Mouse (Mus musculus): ENCODE results near the gene Drd5. TPM values are rescaled to one million over a fixed set of nuclear protein-coding genes. Genes with fewer than 3 reads are reported as not detected.

Gene Drd5
- polyA plus RNA-seq (2012; rRNA removed) = 0.04 and 0.12 TPM in 2 replicates
- 0.06 TPM in 1 of 2 replicates, not detected in the other for polyA plus RNA-seq (2014; fragmentation: Nextera tagmentation; extraction: Ambion mirVana)

- WGBS = 4% methylated on average over 45 of the region's 67 CpGs
- ATAC-seq (ENCODE audit: low FRiP score, low read depth) (no peak), DNase-seq (ENCODE audit: low spot score) (no peak)
Measured at GRCm38 (mm10) chr5:38318966-38319786, at the start of gene Drd5. Gene Drd5 (plus strand): TSS chr5:38319367.

GRCm38 (mm10) chr5:38270942-38271341 is 48.2 kb upstream of the Drd5 start:
- peaks cover 14% of the 10 kb centered on the region; the same call in 1 of the 2 replicates for H3K27me3 ChIP-seq (ENCODE audit: control insufficient read depth, insufficient read depth, low read length)
- H3K9ac ChIP-seq (ENCODE audit: low read depth, low read length, severe bottlenecking) = no peak overlapping the region
- ATAC-seq (ENCODE audit: low FRiP score, low read depth) (no peak), DNase-seq (ENCODE audit: low spot score) (no peak)
- H3K4me2 ChIP-seq (replicated peaks; ENCODE audit: low read depth, low read length, severe bottlenecking) = no peak overlapping the region
- H3K4me3 ChIP-seq (replicated peaks; ENCODE audit: low read length) = no peak overlapping the region
- H3K9me3 ChIP-seq (ENCODE audit: control insufficient read depth, low read length) = no peaks in the 10 kb centered on the region
- H3K36me3 ChIP-seq (ENCODE audit: control insufficient read depth, insufficient read depth, low read length) = peaks cover 46% of the 10 kb centered on the region
- no peak overlapping the region for H3K27ac ChIP-seq (replicated peaks; ENCODE audit: low read depth, low read length)
- TF ChIP-seq POLR2A (IDR thresholded peaks at IDR 0.05; ENCODE audit: borderline replicate concordance, extremely low read depth, insufficient read depth, insufficient read length) = no peak
- H3K4me1 ChIP-seq (ENCODE audit: control insufficient read depth, insufficient read depth, low read length) = no peaks in the 10 kb centered on the region
- WGBS = 93% methylated on average over 3 of the region's 3 CpGs

More at GRCm38 (mm10) chr5:38318966-38319786, at the start of gene Drd5:
- Histone ChIP-seq H3K9ac (ENCODE audit: low read depth, low read length, severe bottlenecking) (peak within 1 kb of the TSS; percentile 50), H3K27me3 (ENCODE audit: control insufficient read depth, insufficient read depth, low read length) (peaks cover 27% of the 10 kb centered on the region), H3K4me3 (replicated peaks; ENCODE audit: low read length) (peak within 1 kb of the TSS; percentile 40), H3K4me1 (ENCODE audit: control insufficient read depth, insufficient read depth, low read length) (peaks cover 4% of the 10 kb centered on the region; the same call in 1 of the 2 replicates), H3K27ac (replicated peaks; ENCODE audit: low read depth, low read length) (no peak within 1 kb of the TSS), H3K4me2 (replicated peaks; ENCODE audit: low read depth, low read length, severe bottlenecking) (peak within 1 kb of the TSS; percentile 71), H3K9me3 (ENCODE audit: control insufficient read depth, low read length) (no peaks in the 10 kb centered on the region), H3K36me3 (ENCODE audit: control insufficient read depth, insufficient read depth, low read length) (no peaks in the 10 kb centered on the region)
- TF ChIP-seq POLR2A (IDR thresholded peaks at IDR 0.05; ENCODE audit: borderline replicate concordance, extremely low read depth, insufficient read depth, insufficient read length) = no peak

GRCm38 (mm10) chr5:38273831-38274230 is 45.3 kb upstream of the Drd5 start:
- peaks cover 11% of the 10 kb centered on the region; the same call in 1 of the 2 replicates for H3K4me1 ChIP-seq (ENCODE audit: control insufficient read depth, insufficient read depth, low read length)
- H3K9ac ChIP-seq (ENCODE audit: low read depth, low read length, severe bottlenecking) = no peak overlapping the region
- no peak overlapping the region for H3K4me2 ChIP-seq (replicated peaks; ENCODE audit: low read depth, low read length, severe bottlenecking)
- H3K27ac ChIP-seq (replicated peaks; ENCODE audit: low read depth, low read length) = no peak overlapping the region
- H3K9me3 ChIP-seq (ENCODE audit: control insufficient read depth, low read length) = no peaks in the 10 kb centered on the region
- H3K4me3 ChIP-seq (replicated peaks; ENCODE audit: low read length) = no peak overlapping the region
- TF ChIP-seq POLR2A (IDR thresholded peaks at IDR 0.05; ENCODE audit: borderline replicate concordance, extremely low read depth, insufficient read depth, insufficient read length) = no peak
- ATAC-seq (ENCODE audit: low FRiP score, low read depth) = no peak
- H3K27me3 ChIP-seq (ENCODE audit: control insufficient read depth, insufficient read depth, low read length) = peaks cover 43% of the 10 kb centered on the region
- peaks cover 22% of the 10 kb centered on the region for H3K36me3 ChIP-seq (ENCODE audit: control insufficient read depth, insufficient read depth, low read length)
- DNase-seq (ENCODE audit: low spot score) = no peak
- 82% methylated on average over 4 of the region's 4 CpGs for WGBS

GRCm38 (mm10) chr5:38275771-38276170 is 43.4 kb upstream of the Drd5 start, which contains the start of gene Otop1:
Gene Otop1 (plus strand): TSS chr5:38275972.
- Histone ChIP-seq H3K36me3 (ENCODE audit: control insufficient read depth, insufficient read depth, low read length) (peaks cover 8% of the 10 kb centered on the region; the same call in 1 of the 2 replicates), H3K9me3 (ENCODE audit: control insufficient read depth, low read length) (no peaks in the 10 kb centered on the region), H3K9ac (ENCODE audit: low read depth, low read length, severe bottlenecking) (no peak within 1 kb of the TSS), H3K27me3 (ENCODE audit: control insufficient read depth, insufficient read depth, low read length) (peaks cover 48% of the 10 kb centered on the region), H3K27ac (replicated peaks; ENCODE audit: low read depth, low read length) (no peak within 1 kb of the TSS), H3K4me1 (ENCODE audit: control insufficient read depth, insufficient read depth, low read length) (peaks cover 11% of the 10 kb centered on the region; the same call in 1 of the 2 replicates), H3K4me2 (replicated peaks; ENCODE audit: low read depth, low read length, severe bottlenecking) (peak within 1 kb of the TSS; percentile 44), H3K4me3 (replicated peaks; ENCODE audit: low read length) (peak within 1 kb of the TSS; percentile 30)
- TF ChIP-seq POLR2A (IDR thresholded peaks at IDR 0.05; ENCODE audit: borderline replicate concordance, extremely low read depth, insufficient read depth, insufficient read length) = no peak
- ATAC-seq (ENCODE audit: low FRiP score, low read depth) (no peak), DNase-seq (ENCODE audit: low spot score) (no peak)
- 8% methylated on average over 4 of the region's 4 CpGs for WGBS

- WGBS = 3% methylated on average over 19 of the region's 19 CpGs
- Histone ChIP-seq H3K27me3 (ENCODE audit: control insufficient read depth, insufficient read depth, low read length) (peaks cover 48% of the 10 kb centered on the region), H3K4me2 (replicated peaks; ENCODE audit: low read depth, low read length, severe bottlenecking) (peak overlapping the region; percentile 34), H3K9ac (ENCODE audit: low read depth, low read length, severe bottlenecking) (no peak overlapping the region), H3K9me3 (ENCODE audit: control insufficient read depth, low read length) (no peaks in the 10 kb centered on the region), H3K36me3 (ENCODE audit: control insufficient read depth, insufficient read depth, low read length) (peaks cover 2% of the 10 kb centered on the region; the same call in 1 of the 2 replicates), H3K27ac (replicated peaks; ENCODE audit: low read depth, low read length) (no peak overlapping the region), H3K4me1 (ENCODE audit: control insufficient read depth, insufficient read depth, low read length) (peaks cover 11% of the 10 kb centered on the region; the same call in 1 of the 2 replicates), H3K4me3 (replicated peaks; ENCODE audit: low read length) (peak overlapping the region; percentile 30)
- no peak for ATAC-seq (ENCODE audit: low FRiP score, low read depth)
- TF ChIP-seq POLR2A (IDR thresholded peaks at IDR 0.05; ENCODE audit: borderline replicate concordance, extremely low read depth, insufficient read depth, insufficient read length) = no peak
- DNase-seq (ENCODE audit: low spot score) = no peak
Measured at GRCm38 (mm10) chr5:38276451-38276850, 42.7 kb upstream of the Drd5 start.
